Mouse (Mus musculus) liver, adult 2 months (tissue): Measurements from ENCODE around the gene Txk.

Experiments used
- CTCF ChIP-seq: fragments of 200-500 bp; IDR thresholded peaks from 2 replicates; pipeline ENCODE4 v1.5.1; 2011; ENCODE audit warnings: low read depth, low read length, control low read depth
- POLR2A ChIP-seq: fragments of 200-500 bp; IDR thresholded peaks from 2 replicates; pipeline ENCODE4 v1.6.1; 2011; ENCODE audit warnings: low read length, control low read depth; ENCODE audit not compliant: insufficient read depth; ENCODE audit errors: extremely low read depth

GRCm38 (mm10) chr5:72763025-72763424 is 10.4 kb upstream of the Txk start:
- no peak for TF ChIP-seq POLR2A
- TF ChIP-seq CTCF = no peak
